Mouse (Mus musculus) left cerebral cortex, adult 9 months (tissue): ENCODE measurements around the gene Nbea.

Experiments
- DNase-seq, 2 experiments: peaks; one replicate each; pipeline ENCODE4 v3.0.0; 2022; ENCODE audit warnings: low spot score in 2 of 2

The Nbea gene

GRCm38 (mm10) chr3:55828481-55829256 is 354.8 kb downstream of the Nbea start:
- DNase-seq: no peak

- DNase-seq: no peak
Observed at GRCm38 (mm10) chr3:55824864-55825263, 358.6 kb downstream of the Nbea start.

GRCm38 (mm10) chr3:55819598-55819997 is 363.9 kb downstream of the Nbea start:
- no peak for DNase-seq

GRCm38 (mm10) chr3:55818082-55818481 is 365.4 kb downstream of the Nbea start:
- DNase-seq: no peak

- DNase-seq: no peak
Observed at GRCm38 (mm10) chr3:55816638-55817375, 366.7 kb downstream of the Nbea start.

GRCm38 (mm10) chr3:55816096-55816495 is 367.4 kb downstream of the Nbea start:
- no peak for DNase-seq

GRCm38 (mm10) chr3:55814993-55815625 is 368.4 kb downstream of the Nbea start:
- DNase-seq: no peak

GRCm38 (mm10) chr3:55794768-55795167 is 388.7 kb downstream of the Nbea start:
- DNase-seq: no peak

GRCm38 (mm10) chr3:55793842-55794575 is 389.5 kb downstream of the Nbea start:
- DNase-seq: no peak

- DNase-seq: no peak
Observed at GRCm38 (mm10) chr3:55792251-55792650, 391.2 kb downstream of the Nbea start.

- no peak for DNase-seq
Observed at GRCm38 (mm10) chr3:55790609-55791008, 392.9 kb downstream of the Nbea start.

- no peak for DNase-seq
Observed at GRCm38 (mm10) chr3:55789856-55790255, 393.6 kb downstream of the Nbea start.

- DNase-seq: no peak
Observed at GRCm38 (mm10) chr3:55788621-55789201, 394.8 kb downstream of the Nbea start.

GRCm38 (mm10) chr3:55788214-55788586 is 395.3 kb downstream of the Nbea start:
- no peak for DNase-seq

- DNase-seq: no peak
Observed at GRCm38 (mm10) chr3:55787487-55788213, 395.9 kb downstream of the Nbea start.

GRCm38 (mm10) chr3:55786835-55787486 is 396.5 kb downstream of the Nbea start:
- DNase-seq: peak in 1 of 2 experiments; percentile 42

GRCm38 (mm10) chr3:55785981-55786725 is 397.3 kb downstream of the Nbea start:
- DNase-seq: no peak

GRCm38 (mm10) chr3:55785266-55785980 is 398.1 kb downstream of the Nbea start:
- no peak for DNase-seq

- DNase-seq: no peak
Observed at GRCm38 (mm10) chr3:55784101-55784500, 399.4 kb downstream of the Nbea start.
